Mouse (Mus musculus) CD4-positive helper T cell, adult 2 months (primary cell): Measurements from ENCODE around the gene Rptor.

Experiments
- DNase-seq: peaks from one replicate; pipeline ENCODE4 v3.0.0-alpha.2; 2012; ENCODE audit warnings: low read depth, missing footprints, low spot score

Rptor gene

DNA sequence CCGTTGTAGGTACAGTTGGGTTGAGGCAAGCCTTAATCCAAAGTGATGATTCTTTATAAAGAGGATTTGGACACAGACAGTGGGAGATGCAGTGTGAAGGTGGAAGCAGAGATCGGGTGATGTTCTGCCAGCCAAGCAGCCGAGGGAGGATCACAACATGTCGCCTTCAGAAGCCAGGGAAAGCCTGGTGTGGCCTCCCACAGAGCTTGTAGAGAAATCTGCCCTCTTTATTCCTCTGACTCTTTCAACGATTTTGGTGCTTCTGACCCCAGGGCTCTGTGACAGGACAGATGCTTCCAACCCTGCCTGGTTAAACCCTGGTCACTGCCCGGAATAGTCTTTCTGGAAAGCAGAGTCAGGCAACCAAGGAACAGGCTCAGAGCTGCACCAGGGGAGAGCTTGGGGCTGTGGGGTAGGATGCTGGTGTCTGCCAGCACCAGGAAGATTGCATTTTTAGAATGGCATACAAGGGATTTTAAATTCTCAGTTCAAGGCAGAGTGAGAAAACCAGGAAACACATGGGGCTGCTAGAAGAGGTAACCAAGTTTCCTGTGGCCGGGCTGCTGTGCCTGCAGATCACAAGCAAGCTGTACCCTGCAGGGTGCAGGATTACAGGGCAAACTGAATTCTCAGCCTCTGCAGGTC, 304.4 kb downstream of the Rptor start:
- no peak for DNase-seq

DNA sequence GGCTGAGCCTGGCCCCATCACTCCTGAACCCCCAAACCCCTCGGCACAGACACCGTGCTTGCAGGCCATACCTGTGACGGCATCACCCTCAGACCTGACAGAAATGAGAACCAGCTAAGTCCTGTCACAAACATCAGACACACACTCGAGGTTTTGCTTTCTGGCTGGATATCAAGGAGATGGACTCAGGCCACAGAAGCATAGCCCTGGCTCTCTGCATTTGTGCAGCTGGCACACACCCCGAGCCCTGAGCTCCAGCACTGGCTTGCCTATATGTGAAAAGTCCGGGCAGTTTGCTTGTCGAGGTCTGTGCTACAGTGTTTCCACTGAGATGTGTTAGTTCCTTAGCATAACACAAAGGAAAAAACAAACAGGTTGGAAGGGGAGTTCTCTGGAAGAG, 305.0 kb downstream of the Rptor start:
- no peak for DNase-seq

DNA sequence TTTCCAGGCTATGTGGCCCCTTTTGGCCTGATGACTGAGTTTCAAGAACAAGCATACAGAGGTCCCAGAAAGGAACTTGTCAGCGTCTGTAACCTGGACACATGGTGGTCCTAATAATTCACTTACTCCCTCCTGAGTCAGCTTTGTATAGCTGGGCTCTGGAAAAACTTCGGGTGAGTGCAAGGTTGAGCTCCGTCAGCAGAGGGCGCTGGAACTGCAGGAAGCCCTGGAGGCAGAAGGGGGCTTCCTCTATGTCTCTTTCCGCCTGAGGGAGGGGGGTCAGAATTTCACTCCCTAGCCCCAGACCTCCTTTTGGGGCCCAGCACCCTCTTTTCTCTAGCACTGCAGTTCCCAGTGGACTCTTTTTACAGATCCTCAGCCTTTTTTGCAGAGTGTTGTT, 306.7 kb downstream of the Rptor start:
- peak; percentile 62 for DNase-seq

DNA sequence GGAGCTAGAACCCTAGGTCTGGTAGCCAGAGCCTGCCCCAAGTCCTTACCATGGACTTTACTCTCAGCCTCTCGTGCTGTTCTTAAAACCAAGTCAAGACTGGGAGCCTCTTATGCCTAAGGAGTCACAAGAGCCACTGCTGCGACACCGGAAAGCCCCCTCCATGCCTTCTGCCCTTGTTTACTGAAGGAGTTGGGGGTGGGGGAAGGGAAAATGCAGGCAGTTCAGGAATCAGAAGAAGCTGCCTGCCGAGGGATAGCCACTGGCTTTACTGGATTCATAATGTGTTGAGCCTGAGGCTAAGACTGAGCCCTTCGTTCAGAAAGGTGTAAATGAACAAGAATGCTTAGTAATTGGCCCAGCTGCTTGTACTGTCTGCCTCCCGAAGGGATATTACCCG, 310.1 kb downstream of the Rptor start:
- DNase-seq: no peak

DNA sequence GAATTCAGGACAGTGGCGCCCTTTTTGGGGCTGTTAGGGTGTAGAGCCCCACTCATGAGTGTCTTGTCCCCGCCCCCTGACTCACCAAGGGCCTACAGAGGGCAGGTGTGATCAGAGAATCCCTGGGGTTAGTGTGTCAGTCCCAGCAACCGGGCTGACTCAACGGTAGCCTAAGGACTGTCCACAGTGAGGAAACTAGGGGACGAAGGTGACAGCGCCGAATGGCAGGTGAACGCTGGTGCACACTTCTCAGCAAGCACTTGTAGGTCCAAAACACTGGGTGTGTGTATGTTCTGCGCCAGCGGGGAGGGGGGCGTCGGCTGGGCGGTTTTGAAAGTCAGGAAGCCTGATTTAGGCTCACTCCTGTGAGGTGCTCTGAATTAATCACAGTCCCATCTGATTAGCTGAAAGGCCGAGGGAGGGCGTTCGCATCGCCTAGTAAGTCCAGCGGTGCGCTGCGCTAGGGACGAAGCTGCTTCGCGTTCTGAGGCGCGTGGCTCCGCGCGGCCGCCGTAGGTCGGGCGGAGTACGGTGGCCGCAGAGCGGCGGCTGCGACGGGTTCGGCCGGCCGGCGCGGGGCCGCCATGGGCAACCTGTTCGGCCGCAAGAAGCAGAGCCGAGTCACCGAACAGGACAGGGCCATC, 310.7 kb downstream of the Rptor start, which contains the start of gene Chmp6:
Chmp6 (plus strand) TSS at position 151 of the 644 bp plus-strand sequence.
- peak; percentile 86 for DNase-seq

DNA sequence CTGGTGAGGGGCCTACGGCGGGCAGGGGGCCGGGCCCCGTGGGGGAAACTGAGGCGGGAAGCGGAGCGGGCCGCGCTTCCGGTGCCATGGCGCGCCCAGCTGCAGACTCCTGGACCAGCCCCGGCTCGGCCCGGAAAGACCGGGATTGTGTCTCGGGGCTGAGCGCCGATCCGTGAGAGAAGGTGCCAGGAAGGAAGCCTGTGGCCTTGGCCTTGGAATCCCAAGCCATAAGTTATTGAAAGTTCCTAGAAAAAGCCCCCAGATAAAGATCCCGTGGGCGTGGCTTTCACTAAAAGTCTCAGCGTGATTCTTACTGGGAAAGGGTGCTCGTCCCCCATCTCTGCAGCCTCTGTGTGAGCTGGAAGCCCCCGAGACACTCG, 311.2 kb downstream of the Rptor start:
- DNase-seq: no peak

DNA sequence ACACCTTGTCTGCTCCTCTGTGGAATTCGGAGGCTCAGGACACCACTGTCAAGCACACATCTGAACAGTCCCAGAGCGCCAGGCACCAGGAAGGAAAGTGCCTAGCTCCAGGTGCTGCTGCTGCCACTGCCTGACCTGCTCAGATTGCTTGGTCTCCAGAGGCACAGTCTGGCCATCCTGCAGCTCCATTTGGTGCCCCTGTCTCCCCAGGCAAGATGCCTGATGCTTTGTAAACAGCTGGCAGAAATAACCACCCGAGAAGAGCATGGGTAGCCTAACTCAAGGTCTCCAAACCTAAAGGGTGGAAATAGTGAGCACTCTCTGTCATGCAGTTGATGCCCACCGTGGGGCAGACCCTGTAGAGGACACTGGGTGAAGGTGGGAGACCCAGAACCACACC, 311.7 kb downstream of the Rptor start:
- no peak for DNase-seq

DNA sequence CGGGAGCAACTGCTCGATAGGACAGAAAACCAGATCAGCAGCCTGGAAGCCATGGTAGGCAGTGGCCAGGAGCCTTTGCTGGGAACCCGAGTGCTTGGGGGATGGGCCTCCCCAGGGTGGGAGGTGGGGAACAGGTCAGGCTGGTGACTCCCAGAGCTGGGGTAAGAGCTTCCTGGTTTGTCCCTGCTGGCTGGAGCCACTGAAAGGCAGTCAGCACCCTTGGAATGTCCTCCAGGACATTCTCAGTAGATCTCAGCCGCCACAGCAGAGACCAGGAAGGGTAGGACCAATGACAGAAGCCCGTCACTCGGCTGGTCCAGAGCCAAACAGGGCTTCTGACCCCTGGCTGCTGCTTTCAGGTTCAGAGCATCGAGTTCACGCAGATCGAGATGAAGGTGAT, 313.0 kb downstream of the Rptor start:
- DNase-seq: no peak

DNA sequence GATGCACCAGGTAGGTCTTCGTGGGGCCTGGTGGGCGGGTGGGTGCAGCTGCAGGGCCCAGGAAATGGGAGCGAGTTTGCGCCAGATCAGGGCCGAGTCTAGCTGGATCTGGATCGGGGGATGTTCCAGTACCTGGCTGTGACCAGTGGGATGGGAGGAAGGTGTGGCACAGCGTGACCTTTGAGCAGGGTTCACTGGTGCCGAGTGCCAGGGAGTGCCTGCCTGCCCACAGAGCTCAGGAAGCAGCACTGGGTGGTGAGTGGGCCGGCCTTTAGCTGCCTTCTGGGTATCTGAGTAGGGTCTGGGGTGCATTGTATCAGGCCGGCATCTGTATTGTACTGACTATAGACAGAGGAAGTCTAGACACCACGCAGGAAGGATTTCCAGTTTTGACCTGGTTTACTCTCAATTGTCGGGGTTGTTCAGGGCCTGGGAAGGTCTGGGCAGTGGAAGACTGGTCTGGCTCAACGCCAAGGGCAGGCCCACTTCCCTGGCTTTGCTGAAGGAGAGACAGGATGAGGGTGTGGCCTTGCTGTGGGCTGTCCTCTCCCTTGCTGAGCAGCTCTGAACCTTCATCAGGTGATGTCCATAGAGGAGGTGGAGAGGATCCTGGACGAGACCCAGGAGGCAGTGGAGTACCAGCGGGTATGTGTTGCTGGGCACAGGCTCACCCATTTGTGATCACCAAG, 313.5 kb downstream of the Rptor start:
- no peak for DNase-seq

DNA sequence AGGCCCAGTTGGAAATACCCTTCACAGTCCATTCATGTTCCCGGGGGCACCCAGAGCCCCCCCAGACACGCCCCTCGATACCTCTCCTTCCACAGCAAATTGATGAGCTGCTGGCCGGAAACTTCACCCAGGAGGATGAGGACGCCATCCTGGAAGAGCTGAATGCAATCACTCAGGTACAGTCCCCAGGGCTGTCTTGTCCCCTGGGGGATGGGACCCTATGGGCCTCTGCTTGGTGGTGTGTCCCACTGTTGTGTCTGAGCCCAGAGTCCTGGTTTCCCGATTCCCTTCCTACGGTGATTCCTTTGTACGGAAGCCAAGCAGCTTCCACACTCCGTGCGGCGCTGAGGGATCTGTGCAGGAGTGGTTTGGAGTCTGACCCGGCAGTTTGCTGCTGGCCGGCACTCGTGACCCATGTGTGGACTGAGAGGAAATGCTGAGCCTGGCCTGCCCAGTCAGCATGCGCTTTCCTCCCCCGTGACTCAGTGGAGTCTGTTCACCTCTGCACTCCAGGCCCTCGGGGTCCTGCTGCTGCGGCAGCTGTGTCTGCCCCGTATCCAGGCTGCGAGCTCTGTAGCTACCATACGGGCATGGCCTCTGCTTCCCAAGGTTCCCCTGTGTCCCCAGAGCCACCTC, 314.2 kb downstream of the Rptor start:
- no peak for DNase-seq

DNA sequence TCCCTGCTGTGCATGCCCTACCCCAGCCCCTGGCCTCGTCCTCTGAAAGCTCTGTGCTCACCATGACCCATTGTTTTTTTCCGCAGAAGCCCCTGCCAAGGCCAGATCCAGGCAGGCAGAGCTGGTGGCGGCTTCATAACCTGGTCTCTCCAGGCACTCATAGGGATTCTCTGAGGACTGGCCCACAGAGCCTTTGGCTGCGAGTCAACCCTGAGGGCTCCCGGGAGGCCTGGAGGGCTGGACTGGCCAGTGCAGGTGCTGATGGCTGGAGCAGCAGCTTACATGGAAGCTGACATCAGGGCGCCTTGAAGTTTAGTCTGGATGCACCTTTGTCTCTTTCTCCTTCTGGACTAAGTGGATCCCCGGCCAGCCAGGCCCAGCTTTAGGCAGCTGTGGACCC, 315.8 kb downstream of the Rptor start:
- DNase-seq: no peak

DNA sequence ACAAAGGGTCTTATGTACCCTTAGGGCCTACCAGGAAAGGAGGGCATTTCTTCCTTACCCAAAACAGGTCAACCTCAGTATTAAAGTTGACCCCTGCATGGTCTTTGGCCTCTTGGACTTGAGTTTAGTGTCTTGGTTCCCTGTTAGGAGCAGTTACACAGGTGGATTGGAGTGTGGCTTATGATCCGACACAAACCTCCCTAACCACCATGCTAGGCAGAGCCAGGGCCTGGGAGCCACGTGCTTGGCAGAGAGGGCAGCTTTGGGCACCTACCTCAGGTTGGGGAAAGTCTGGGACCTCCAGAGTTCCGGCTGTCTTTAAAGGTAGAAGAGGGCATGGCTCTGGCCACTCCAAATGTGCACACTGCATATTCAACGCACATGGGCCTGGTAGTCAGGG, 316.7 kb downstream of the Rptor start:
- DNase-seq: no peak

DNA sequence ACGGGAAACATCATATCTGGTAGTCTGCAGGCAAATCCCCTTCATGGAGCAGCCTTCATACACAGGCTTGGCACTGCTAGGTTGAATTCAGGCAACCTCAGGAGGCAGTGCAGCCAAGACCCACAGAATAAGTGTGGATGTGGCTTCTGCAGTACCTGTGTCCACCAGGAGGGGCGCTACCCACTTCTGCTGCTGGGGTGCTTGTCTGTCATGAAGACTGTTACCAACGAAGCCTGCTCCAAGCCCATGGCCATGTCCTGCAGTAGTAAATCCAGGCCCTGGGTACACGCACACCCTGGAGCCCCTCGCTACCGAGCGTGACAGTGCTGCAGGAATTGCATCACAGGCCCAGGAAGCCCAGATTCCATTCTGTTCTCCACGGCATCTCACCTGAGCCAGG, 317.2 kb downstream of the Rptor start:
- DNase-seq: peak; percentile 69

DNA sequence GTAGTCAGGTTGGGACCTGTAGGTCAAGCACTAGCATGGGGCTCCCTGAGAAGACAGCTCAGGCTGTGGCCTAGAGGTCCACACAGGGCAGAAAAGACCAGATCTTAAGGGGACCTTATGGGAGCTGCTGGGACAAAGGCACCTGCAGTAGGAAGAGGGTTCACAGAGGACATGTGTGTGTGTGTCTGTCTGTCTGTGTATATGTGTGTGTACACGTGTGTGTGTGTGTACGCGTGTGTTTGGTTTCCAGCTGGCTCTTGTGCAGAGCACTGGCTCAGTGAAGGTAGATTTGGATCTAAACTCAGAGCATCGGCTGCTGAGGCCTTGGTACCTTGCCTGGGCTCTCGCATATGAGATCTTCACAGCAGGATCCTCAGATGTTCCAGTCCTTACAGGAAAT, 318.0 kb downstream of the Rptor start:
- DNase-seq: no peak

DNA sequence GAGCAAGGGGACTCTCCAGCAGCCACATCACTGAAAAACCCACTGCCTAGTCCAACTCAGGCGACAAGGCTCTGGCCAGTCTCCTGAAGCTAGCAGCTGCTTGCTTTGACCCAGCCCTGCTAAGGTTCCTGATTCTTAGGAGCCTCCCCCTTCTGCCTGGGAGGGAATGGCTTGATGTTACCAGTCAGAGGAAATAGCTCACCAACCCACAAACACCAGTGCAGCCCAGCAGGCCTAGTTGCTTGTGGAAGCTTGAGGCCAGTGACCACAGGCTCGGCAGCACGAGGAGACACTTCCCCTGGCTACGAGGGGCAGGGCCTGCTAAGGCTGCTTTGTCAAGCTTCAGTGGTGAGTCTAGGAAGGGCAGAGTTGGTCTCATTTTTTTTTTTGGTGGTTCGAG, 322.5 kb downstream of the Rptor start:
- no peak for DNase-seq

DNA sequence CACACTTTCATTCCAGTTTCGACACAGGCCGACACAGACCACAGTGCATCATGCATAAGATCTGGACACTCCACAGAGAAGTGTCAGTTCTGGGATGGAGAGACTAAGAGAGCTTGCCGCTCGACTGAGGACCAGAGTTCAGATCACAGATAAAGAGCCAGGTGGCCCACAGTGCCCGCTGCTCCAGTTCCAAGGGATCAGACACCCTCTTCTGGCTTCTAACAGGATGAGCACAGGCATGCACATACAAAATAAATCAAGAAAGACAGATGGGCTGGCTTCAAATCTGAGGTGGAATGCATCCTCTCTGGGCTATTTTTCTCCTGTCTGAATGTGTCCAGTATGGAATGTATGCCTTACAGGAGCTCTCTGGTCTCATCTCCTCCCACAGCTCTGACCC, 324.1 kb downstream of the Rptor start:
- DNase-seq: no peak

DNA sequence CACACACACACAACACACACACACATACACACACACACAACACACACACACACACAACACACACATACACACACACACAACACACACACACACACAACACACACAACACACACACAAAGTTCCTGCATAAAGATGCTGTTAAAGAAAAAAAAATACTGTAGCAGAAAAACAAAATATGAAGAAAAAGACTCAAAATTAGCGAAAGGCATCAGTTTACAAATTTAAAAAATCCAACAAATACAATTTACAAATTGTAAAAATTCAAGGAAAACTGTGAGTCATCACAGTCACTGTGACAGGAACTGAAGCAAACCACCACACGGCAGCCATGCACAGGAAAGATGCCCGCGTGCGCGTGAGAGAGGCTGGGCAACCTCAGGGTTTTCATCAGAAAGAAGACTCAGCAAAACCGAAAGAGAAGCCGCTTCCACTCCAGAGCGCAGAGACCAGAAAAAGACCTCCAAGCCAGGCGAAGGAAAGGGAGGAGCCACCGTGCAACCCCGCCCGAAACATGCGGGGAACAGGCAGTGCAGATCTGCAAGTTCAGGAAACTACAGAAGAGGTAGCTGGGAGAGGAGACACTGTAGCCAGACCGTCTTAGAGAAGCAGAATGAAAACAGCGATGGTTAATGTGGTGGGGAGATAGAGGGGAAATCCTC, 325.4 kb downstream of the Rptor start:
- DNase-seq: peak; percentile 90

DNA sequence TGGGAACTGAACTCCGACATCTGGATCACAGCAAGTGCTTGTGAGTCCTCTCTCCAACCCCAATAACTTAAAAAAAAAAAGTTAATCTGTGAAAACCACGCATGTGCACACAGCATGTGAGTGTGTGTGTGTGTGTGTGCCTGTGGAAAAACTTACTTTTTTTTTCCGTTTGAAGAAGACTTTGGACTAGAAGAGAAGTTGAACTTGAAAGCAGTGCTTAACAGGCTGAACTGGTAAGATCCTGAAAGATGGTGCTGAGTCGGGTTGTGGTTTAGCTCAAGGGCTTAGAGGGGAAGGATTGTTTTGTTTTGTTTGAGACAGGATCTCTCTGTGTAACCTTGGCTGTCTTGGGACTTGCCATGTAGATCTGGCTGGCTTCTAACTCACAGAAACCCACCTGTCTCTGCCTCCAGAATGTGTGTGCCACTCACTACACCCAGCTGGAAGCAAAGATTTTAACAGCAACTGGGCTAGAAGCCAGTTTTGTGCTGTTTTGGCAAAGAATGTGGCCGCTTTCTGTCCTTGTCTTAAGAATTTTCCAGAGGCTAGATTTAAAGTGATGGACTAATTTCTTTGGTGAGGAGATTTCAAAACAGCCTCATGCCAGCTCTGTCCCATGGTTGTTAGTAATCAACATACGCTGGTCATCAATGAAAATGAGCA, 327.0 kb downstream of the Rptor start:
- peak; percentile 81 for DNase-seq

DNA sequence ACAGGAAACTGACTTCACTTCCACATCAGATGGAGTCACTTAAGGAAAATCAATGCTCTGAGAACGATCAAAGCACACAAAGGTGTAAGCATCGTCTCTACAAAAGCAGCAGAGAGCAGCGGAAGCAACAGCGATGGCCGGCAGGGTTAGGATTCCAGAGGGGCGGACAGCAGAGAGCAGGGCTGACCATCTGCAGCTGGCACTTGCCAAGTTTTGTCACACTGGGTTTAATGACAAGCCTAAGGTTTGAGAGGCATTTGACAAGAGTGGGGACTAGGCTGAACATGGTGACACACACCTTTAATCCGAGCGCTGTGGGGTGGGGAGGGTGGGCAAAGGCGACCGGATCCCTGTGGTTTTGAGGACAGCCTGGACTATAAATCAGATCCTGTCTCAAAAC, 329.1 kb downstream of the Rptor start:
- peak; percentile 41 for DNase-seq

DNA sequence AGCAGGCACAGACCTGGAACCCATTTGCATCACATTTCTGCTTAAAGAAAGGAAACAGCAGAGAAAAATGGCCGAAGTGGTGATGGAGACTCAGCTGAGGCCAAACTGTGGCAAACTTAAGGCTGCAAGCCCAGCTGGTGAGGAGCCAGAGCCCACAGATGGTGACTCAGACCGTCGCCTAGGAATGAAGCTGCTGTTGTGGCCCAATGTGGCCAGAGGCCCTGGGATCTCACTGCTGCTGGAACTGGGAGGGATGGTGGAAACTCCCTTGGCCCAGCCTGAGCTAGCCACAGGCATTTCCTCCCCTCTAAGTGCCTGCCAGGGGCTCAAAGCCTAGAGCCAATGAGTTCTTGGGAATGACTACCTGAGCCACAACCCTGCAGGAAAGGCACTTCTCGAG, 330.4 kb downstream of the Rptor start:
- DNase-seq: peak; percentile 57

DNA sequence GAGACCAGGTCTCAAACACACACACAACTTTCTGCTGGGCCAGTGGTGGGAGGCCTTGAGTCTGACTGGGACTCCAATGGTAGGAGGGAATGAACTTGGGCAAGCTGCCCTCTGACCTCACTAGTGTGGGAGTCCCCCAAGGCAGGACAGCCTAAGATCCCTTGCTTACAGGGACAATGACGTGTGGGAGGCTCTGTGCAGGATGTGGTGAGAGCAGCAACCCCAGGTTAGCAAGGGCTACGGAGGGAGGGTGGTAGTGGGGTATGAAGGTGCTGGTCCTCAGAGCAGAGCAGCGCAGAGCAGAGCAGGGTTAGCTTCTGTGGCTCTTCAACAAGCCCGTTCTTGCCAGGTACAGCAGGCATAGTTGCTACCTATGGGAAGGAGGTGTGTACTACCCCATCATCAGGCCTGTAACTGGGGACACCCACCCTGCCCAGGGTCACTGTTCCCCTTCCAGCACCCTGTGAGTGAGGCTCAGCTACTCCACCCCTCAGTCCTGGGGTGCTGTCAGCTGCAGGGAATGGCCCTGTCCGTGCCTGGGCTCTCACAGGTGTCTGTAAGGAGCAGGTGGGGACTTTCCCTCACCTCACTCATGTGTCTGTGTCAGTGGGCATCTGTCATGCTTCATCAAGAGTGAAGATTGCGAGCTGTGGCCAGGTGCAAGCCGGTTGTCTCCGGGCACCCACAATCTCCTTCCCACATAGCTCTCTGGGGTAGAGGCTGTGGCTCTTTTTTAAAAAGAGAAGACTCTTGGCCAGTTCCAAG, 331.3 kb downstream of the Rptor start:
- peak; percentile 85 for DNase-seq
